Mouse (Mus musculus): ENCODE measurements at regions not wholly inside any gene's neighbourhood (a gene's known extent, or its start where the extent isn't known, plus 50 kb on each side); places are given as distances from the start of the nearest gene placed in this dataset.

- TF ChIP-seq GATA1 (IDR thresholded peaks at IDR 0.05; ENCODE audit: low read length) (no peak), TAL1 (IDR thresholded peaks at IDR 0.05; ENCODE audit: low read length) (no peak)
Measured at GRCm38 (mm10) chr5:111842461-111842860, 108.7 kb downstream of the Gm26897 start.

Data from erythroblast, embryonic 14.5 days (primary cell).